Mouse (Mus musculus): ENCODE data around the gene Gas2. TPM values are rescaled to one million over a fixed set of nuclear protein-coding genes. Genes with fewer than 3 reads are reported as not detected.

Gas2 gene
- polyA plus RNA-seq, 1 experiment from 2014 or later: 20.8 TPM

DNA sequence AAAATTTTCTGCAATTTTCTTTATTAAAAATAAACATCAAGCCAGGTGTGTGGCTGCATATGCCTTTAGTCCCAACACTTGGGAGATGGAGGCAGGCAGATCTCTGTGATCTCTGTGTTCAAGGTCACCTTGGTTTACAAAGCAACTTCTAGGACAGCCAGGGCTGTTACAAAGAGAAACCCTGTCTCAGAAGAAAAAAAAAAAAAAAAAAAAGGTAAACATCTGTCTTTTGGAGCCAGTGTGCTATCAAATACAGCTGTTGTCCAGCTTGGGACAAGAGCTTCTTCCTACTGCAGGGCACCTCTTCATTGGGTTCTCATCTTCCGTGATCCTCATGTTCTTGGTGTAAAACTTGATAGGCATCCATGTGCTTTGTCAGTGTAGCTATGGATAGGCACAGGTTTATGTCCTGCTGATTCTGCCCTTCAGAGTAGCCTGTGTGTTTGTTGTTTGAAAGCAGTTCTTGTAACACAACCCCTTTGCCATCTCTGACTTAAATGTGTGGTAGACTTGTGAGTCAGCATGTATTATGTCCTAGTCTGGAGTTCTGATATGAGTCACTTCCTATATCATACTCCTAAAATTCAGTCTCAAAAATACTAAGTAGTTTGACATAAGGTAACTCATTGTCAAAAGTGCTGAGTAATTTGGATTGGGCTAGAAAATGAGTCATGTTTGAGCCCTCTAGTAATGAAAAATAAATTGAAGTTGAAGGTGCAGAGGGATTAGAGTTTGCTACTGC is 30.6 kb downstream of the Gas2 start:
- DNase-seq (ENCODE audit: low spot score): no peak
- H3K4me1 ChIP-seq (replicated peaks): no peaks in the 10 kb centered on the region
- H3K4me3 ChIP-seq: no peak overlapping the region
- H3K9me3 ChIP-seq: no peaks in the 10 kb centered on the region
- H3K27ac ChIP-seq: no peak overlapping the region
- 86% methylated on average over 1 of the region's 1 CpGs for WGBS
- no peaks in the 10 kb centered on the region for H3K27me3 ChIP-seq (ENCODE audit: insufficient read depth, poor library complexity, severe bottlenecking)
- H3K36me3 ChIP-seq: no peaks in the 10 kb centered on the region

DNA sequence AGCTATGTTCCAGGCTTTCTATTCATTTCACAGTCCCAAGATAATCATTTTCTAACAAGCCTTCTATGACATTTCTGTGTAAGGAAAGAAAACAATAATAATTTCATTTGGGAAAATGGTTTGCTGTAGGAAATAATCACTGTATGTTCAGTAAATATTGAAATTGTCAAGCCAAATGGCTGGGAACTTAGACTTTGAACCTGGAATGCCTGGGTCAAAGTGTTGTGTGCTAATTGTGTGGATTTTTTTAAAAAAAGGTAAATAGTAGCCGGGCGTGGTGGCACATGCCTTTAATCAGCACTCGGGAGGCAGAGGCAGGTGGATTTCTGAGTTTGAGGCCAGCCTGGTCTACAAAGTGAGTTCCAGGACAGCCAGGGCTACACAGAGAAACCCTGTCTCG is 31.2 kb downstream of the Gas2 start:
- no peak overlapping the region for H3K4me3 ChIP-seq
- WGBS: 90% methylated on average over 4 of the region's 4 CpGs
- H3K36me3 ChIP-seq: no peaks in the 10 kb centered on the region
- no peaks in the 10 kb centered on the region for H3K9me3 ChIP-seq
- H3K27me3 ChIP-seq (ENCODE audit: insufficient read depth, poor library complexity, severe bottlenecking): no peaks in the 10 kb centered on the region
- H3K4me1 ChIP-seq (replicated peaks): no peaks in the 10 kb centered on the region
- DNase-seq (ENCODE audit: low spot score): no peak
- no peak overlapping the region for H3K27ac ChIP-seq

DNA sequence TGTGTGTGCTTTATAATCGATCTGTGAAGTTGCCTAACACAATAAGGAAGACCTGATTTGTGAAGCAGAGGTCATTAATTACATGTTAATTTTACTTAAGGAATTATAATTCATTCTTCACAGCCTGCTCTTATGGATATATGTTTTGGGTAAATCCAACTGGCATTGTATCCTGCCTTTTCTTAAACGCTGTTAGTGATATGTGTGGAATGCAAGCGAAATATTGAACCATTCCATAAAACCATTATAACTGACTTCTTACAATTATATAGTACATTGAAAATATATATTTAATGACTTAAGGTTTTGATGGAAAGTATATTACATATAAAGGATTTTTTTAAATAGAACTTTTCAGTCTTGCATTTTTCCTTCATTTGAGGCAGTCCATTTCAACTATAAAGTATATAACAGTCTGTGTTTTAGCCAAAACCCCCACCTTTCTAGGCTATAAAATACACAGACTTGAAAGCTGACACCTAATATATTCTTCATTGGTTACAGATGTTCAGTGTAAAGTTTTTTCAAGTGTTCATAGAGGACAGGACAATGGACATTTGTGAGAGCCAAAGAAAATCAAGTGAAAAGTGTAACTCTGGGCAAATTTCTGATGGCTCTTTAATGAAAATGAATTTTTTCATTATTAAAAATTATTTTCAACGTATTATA is 32.5 kb downstream of the Gas2 start:
- H3K4me1 ChIP-seq (replicated peaks): no peaks in the 10 kb centered on the region

DNA sequence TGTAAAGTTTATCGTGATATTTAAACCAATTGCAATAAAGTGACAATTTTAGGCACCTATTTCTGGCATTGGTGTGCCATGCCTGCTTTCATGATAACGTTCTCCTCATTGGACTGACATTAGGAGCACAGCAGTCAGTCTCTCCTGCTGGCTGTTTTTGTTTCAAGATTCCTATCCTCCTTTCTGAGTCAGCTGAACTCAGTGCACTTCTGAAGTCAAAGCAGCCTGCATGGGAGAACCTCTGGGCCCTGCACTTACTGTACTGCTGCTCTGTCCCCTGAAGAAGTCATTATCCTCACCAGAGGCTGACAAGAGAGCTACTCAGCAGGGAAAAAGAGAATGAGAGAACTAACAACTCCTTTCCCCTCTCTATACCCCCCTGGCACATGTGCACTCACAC is 33.1 kb downstream of the Gas2 start:
- no peaks in the 10 kb centered on the region for H3K27me3 ChIP-seq (ENCODE audit: insufficient read depth, poor library complexity, severe bottlenecking)
- 60% methylated on average over 2 of the region's 2 CpGs for WGBS
- H3K27ac ChIP-seq: no peak overlapping the region; the same call in 1 of the 2 replicates
- DNase-seq (ENCODE audit: low spot score): no peak
- no peaks in the 10 kb centered on the region for H3K4me1 ChIP-seq (replicated peaks)
- H3K9me3 ChIP-seq: no peaks in the 10 kb centered on the region
- H3K36me3 ChIP-seq: no peaks in the 10 kb centered on the region
- H3K4me3 ChIP-seq: no peak overlapping the region

More for the DNA sequence above, 32.5 kb downstream of the Gas2 start:
- Histone ChIP-seq H3K4me3 (no peak overlapping the region), H3K36me3 (no peaks in the 10 kb centered on the region), H3K27ac (no peak overlapping the region), H3K27me3 (ENCODE audit: insufficient read depth, poor library complexity, severe bottlenecking) (no peaks in the 10 kb centered on the region), H3K9me3 (no peaks in the 10 kb centered on the region)
- no peak for DNase-seq (ENCODE audit: low spot score)
- WGBS: 82% methylated on average over 4 of the region's 4 CpGs

DNA sequence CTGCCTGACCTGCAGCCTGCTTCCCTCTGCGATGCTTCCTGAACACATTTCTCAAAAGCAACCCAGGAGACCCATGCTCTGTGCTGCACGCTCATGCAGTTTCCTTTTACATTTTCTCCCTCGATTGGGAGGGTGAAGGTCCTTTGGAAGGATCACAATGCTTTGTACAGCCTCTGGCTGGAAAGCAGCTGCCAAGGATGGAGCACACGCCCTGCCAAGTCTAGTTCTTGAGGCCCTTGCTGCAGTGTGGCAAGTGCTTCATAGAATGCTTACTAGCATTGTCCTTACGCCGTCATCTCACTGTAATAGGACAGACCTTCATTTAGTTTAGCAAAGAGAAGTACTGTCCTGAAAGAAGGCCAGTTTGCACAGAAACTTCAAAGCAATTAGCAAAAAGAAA is 37.3 kb downstream of the Gas2 start:
- H3K4me3 ChIP-seq: no peak overlapping the region
- H3K27ac ChIP-seq: no peak overlapping the region
- H3K9me3 ChIP-seq: no peaks in the 10 kb centered on the region
- no peaks in the 10 kb centered on the region for H3K4me1 ChIP-seq (replicated peaks)
- H3K27me3 ChIP-seq (ENCODE audit: insufficient read depth, poor library complexity, severe bottlenecking): no peaks in the 10 kb centered on the region
- H3K36me3 ChIP-seq: no peaks in the 10 kb centered on the region
- WGBS: 76% methylated on average over 6 of the region's 6 CpGs
- DNase-seq (ENCODE audit: low spot score): no peak

DNA sequence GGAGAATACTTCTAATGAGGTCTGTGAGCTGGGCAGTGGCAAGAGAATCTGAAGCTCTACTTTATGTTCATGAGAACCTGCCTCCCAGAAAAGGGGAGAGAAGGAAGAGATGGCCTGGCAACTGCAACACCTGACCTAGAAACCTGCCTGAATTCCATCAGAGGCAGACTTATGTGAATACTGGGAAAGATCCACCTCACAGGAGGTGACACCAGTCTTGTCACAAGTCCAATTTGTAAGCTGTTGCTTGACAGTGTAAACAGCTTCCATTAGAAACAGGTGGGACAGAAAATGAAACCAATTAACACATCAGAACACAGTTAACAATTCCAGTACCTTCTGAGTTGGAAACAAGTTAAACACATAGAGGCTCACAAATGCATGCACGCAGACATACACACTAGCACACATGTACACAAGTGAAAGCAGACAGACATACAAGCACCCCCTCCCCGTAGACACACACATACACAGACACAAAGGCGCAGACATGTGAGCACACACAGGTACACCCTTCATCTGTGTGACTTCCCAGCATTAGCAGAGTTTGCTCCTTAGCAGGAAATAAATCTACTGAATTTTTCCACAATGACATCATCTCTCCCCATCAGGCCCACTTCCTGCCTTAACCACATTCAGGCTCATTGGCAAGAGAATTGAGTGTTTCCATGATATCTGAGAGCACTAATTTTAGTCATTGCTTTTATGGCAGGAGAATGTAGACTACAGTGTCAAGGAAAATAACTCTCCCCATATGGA is 51.7 kb downstream of the Gas2 start:
- no peak overlapping the region for H3K27ac ChIP-seq
- DNase-seq (ENCODE audit: low spot score): no peak
- no peaks in the 10 kb centered on the region for H3K27me3 ChIP-seq (ENCODE audit: insufficient read depth, poor library complexity, severe bottlenecking)
- no peak overlapping the region for H3K4me3 ChIP-seq
- no peaks in the 10 kb centered on the region for H3K36me3 ChIP-seq
- 94% methylated on average over 3 of the region's 3 CpGs for WGBS
- no peaks in the 10 kb centered on the region for H3K9me3 ChIP-seq
- H3K4me1 ChIP-seq (replicated peaks): 0 out of 2 replicates have a peak, but pooled peaks cover 3% of the 10 kb centered on the region

DNA sequence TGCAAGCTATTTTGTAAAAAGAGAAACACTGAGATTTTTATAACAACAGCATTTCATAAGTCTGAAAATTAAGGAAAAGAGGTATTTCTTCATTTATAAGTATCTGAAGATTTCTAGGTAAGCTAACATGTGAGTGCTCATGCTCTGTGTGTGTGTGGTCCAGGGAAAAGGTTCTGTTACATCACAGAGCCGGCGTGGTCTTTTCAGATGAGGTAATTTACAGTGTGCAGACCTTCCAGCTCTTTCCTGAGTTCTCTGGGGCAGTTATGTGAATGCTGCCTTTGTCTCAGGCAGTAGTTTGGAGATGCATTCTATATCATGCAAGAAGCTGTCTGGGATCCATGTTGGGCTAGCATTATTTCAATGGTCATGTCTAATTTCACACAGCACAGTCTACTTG is 52.3 kb downstream of the Gas2 start:
- 0 out of 2 replicates have a peak, but pooled peaks cover 3% of the 10 kb centered on the region for H3K4me1 ChIP-seq (replicated peaks)
- H3K27ac ChIP-seq: no peak overlapping the region
- no peak overlapping the region for H3K4me3 ChIP-seq
- H3K9me3 ChIP-seq: no peaks in the 10 kb centered on the region
- no peaks in the 10 kb centered on the region for H3K27me3 ChIP-seq (ENCODE audit: insufficient read depth, poor library complexity, severe bottlenecking)
- DNase-seq (ENCODE audit: low spot score): no peak
- WGBS: 84% methylated on average over 2 of the region's 2 CpGs
- no peaks in the 10 kb centered on the region for H3K36me3 ChIP-seq

DNA sequence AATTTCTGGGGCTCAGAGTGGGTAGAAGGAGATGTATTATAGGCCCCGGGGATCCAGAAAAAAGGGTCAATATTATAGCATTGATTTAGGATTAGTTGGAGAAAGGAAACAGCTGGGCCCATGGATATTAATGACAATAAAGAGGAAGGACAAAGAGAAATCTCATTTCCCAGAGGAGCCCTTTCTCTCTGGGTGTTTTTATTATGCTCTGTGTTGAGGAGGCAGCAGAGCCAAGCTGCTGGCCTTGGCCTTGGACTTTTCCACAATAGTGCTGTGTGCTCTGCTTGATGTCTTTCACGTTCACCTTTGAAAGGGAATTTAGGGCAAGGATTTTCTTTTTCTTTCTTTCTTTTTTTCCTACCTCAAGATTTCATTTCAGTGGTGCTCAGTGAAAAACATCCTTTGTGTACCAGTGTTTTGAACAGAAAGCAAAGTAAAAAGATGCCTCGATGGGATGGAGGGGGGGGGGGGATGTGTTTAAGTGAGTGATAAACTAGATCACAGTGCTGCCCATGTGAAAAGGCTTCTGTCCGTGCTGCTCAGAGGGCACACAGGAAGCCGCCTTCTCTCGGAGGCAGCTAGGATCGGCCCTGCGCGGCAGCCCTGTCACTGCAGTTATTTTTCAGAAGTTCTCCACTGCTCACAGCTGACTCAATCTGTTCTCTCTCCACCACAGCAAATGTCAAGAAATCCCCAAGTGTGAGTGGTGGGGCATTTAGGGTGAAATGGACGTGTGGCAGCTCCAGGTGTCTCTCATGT is 67.1 kb downstream of the Gas2 start:
- H3K4me1 ChIP-seq (replicated peaks): peaks cover 7% of the 10 kb centered on the region
- no peaks in the 10 kb centered on the region for H3K36me3 ChIP-seq
- no peaks in the 10 kb centered on the region for H3K9me3 ChIP-seq
- H3K4me3 ChIP-seq: no peak overlapping the region; the same call in 1 of the 2 replicates
- DNase-seq (ENCODE audit: low spot score): peak; percentile 6
- H3K27me3 ChIP-seq (ENCODE audit: insufficient read depth, poor library complexity, severe bottlenecking): no peaks in the 10 kb centered on the region
- 37% methylated on average over 10 of the region's 10 CpGs for WGBS
- H3K27ac ChIP-seq: peak overlapping the region; percentile 81

DNA sequence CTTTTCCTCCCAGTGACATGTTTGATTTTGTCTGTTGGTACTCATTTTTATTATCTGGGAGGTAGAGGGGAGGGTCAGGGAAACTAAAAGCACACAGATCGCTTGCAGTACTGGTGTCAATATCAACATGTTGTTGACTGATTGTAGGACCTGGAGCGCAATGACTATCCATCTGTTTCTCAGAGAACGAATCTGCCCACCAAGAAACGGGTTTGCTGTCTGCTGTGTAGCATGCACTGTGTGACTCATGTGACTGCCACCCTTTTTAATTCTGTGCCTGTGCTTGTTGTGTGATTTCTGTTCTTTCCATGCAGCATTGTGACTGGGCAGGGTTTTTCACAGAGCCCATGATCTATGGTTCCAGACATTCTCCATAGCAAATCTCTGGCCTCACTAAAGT is 69.4 kb downstream of the Gas2 start:
- Histone ChIP-seq H3K27ac (no peak overlapping the region), H3K9me3 (no peaks in the 10 kb centered on the region), H3K4me3 (no peak overlapping the region), H3K36me3 (no peaks in the 10 kb centered on the region), H3K27me3 (ENCODE audit: insufficient read depth, poor library complexity, severe bottlenecking) (no peaks in the 10 kb centered on the region), H3K4me1 (replicated peaks) (peaks cover 7% of the 10 kb centered on the region)
- 84% methylated on average over 4 of the region's 4 CpGs for WGBS
- DNase-seq (ENCODE audit: low spot score): no peak

DNA sequence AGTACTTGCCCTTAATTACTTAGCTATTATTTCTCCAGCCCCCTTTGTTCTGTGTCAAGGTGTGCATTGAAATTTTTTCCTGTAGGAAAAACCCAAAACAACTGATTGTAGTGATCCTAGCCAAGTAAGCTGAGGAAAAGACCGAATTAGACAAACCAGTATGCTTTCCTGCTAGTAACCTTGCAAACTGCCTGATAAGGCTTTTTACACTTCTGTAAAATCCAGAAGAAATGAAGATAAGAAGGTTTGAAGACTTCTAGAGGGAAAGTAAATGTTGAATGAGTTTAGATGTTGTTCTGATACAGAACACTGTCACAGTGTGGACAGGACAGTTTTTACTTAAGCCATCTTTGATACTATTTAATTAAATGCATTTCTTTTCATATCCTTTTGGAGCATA is 75.5 kb downstream of the Gas2 start:
- WGBS: 89% methylated on average over 1 of the region's 1 CpGs
- no peaks in the 10 kb centered on the region for H3K4me1 ChIP-seq (replicated peaks)
- H3K27me3 ChIP-seq (ENCODE audit: insufficient read depth, poor library complexity, severe bottlenecking): no peaks in the 10 kb centered on the region
- no peak overlapping the region for H3K27ac ChIP-seq
- no peaks in the 10 kb centered on the region for H3K9me3 ChIP-seq
- no peak for DNase-seq (ENCODE audit: low spot score)
- H3K36me3 ChIP-seq: no peaks in the 10 kb centered on the region
- H3K4me3 ChIP-seq: no peak overlapping the region

DNA sequence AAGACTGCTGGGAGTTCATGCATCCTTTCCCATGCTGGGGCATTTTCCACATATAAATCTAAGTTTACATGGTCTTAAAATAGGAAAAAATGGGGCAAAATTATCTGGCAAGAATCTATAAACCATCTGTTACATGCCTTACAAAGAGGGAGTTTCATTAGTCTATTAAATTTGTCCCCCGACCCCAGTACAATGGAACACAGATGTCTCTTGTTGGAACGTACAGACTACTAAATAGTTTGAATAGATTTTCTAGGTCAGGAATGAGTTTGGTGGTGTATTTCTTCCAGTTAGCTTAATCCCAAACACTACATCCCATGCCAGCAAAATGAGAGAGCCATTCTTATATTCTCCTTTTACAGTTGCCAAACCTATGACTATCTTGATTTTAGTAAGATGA is 78.6 kb downstream of the Gas2 start:
- Histone ChIP-seq H3K36me3 (no peaks in the 10 kb centered on the region), H3K4me3 (no peak overlapping the region), H3K9me3 (no peaks in the 10 kb centered on the region), H3K27me3 (ENCODE audit: insufficient read depth, poor library complexity, severe bottlenecking) (no peaks in the 10 kb centered on the region), H3K4me1 (replicated peaks) (no peaks in the 10 kb centered on the region), H3K27ac (no peak overlapping the region)
- WGBS: 92% methylated on average over 2 of the region's 2 CpGs
- DNase-seq (ENCODE audit: low spot score): no peak

DNA sequence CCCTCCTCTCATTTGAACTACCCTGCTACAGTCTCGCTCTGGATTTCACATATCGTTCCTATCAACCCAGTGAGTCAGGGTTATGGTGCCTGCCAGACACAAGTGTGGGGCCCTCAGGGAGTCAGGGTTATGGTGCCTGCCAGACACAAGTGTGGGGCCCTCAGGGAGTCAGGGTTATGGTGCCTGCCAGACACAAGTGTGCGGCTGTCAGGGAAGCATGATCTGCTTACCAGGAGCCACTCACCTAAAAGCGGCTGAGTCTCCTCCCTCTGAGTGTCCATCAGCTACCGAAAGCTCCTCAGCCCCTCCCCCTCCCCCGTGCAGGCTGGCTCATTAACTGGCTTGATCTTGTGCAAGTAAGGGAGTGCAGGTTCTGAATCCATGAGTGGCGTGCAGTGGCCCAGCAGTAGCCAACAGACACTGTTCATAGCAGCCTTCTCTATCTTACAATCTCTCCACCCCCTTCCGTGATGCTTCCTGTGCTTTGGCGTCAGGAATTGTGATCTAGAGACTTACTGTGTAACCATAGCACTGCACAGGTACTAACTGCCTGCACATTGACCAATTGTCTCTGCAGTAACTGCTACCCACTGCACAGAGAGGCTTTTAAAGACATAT is 93.7 kb downstream of the Gas2 start:
- DNase-seq (ENCODE audit: low spot score): peak; percentile 7
- Histone ChIP-seq H3K4me3 (no peak overlapping the region), H3K36me3 (no peaks in the 10 kb centered on the region), H3K4me1 (replicated peaks) (peaks cover 4% of the 10 kb centered on the region; the same call in 1 of the 2 replicates), H3K27me3 (ENCODE audit: insufficient read depth, poor library complexity, severe bottlenecking) (no peaks in the 10 kb centered on the region), H3K27ac (0 out of 2 replicates have a peak overlapping the region, but pooled peaks have one; percentile 40), H3K9me3 (no peaks in the 10 kb centered on the region)
- WGBS: 61% methylated on average over 9 of the region's 9 CpGs

Data from hindbrain, embryonic 10.5 days (tissue).